Mouse (Mus musculus) cerebellum, postnatal 10 days (tissue): Measurements from ENCODE around the gene Gm17535.
"Not testable (repeated sequence)": the region's sequence is repeated elsewhere in the genome, so short reads cannot be mapped to it uniquely, and the experiment has no call there.

ENCODE experiments used
- DNase-seq, 2 experiments: peaks; one replicate each; pipeline ENCODE4 v3.0.0; 2021; ENCODE audit warnings: mixed read lengths in 2 of 2

The Gm17535 gene

GRCm38 (mm10) chr9:3034299-3034698 is at the start of gene Gm17535:
TSS of gene Gm17535 (plus strand) at chr9:3034599.
- DNase-seq, result not testable (repeated sequence)

GRCm38 (mm10) chr9:3000445-3000972 is 33.9 kb upstream of the Gm17535 start, which contains the start of gene Gm10722:
TSS of gene Gm10722 (plus strand) at chr9:3000922.
- DNase-seq, result peak in 1 of 2 experiments; percentile 29

GRCm38 (mm10) chr9:3001006-3001405 is 33.4 kb upstream of the Gm17535 start:
- DNase-seq, result not testable (repeated sequence)

DNA sequence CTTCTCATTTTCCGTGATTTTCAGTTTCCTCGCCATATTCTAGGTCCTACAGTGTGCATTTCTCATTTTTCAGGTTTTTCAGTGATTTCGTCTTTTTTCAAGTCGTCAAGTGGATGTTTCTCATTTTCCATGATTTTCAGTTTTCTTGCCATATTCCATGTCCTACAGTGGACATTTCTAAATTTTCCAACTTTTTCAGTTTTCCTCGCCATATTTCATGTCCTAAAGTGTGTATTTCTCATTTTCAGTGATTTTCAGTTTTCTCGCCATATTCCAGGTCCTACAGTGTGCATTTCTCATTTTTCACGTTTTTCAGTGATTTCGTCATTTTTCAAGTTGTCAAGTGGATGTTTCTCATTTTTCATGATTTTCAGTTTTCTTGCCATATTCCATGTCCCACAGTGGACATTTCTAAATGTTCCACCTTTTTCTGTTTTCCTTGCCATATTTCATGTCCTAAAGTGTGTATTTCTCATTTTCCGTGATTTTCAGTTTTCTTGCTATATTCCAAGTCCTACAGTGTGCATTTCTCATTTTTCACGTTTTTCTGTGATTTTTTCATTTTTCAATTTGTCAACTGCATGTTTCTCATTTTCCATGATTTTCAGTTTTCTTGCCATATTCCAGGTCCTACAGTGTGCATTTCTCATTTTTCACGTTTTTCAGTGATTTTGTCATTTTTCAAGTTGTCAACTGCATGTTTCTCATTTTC is 32.3 kb upstream of the Gm17535 start:
- DNase-seq, result peak; percentile 91 to 93

GRCm38 (mm10) chr9:3002794-3003396 is 31.5 kb upstream of the Gm17535 start, which contains the start of gene Gm11168:
TSS of gene Gm11168 (plus strand) at chr9:3003346.
- DNase-seq, result peak; percentile 2 to 6

DNA sequence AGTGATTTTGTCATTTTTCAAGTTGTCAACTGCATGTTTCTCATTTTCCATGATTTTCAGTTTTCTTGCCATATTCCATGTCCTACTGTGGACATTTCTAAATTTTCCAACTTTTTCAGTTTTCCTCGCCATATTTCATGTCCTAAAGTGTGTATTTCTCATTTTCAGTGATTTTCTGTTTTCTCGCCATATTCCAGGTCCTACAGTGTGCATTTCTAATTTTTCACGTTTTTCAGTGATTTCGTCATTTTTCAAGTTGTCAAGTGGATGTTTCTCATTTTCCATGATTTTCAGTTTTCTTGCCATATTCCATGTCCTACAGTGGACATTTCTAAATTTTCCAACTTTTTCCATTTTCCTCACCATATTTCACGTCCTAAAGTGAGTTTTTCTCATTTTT is 28.2 kb upstream of the Gm17535 start:
- DNase-seq, result not testable (repeated sequence)

DNA sequence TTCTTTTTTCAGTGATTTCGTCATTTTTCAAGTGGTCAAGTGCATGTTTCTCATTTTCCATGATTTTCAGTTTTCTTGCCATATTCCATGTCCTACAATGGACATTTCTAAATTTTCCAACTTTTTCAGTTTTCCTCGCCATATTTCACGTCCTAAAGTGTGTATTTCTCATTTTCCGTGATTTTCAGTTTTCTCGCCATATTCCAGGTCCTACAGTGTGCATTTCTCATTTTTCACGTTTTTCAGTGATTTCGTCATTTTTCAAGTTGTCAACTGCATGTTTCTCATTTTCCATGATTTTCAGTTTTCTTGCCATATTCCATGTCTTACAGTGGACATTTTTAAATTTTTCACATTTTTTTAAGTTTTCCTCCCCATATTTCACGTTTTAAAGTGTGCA is 27.8 kb upstream of the Gm17535 start:
- not testable (repeated sequence) for DNase-seq

DNA sequence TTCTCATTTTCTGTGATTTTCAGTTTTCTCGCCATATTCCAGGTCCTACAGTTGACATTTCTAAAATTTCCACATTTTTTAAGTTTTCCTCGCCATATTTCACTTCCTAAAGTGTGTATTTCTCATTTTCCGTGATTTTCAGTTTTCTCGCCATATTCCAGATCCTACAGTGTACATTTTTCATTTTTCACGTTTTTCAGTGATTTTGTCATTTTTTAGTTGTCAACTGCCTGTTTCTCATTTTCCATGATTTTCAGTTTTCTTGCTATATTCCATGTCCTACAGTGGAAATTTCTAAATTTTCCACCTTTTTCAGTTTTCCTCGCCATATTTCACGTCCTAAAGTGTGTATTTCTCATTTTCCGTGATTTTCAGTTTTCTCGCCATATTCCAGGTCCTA is 27.1 kb upstream of the Gm17535 start:
- DNase-seq, result not testable (repeated sequence)

GRCm38 (mm10) chr9:3009331-3009730 is 25.1 kb upstream of the Gm17535 start:
- not testable (repeated sequence) for DNase-seq

DNA sequence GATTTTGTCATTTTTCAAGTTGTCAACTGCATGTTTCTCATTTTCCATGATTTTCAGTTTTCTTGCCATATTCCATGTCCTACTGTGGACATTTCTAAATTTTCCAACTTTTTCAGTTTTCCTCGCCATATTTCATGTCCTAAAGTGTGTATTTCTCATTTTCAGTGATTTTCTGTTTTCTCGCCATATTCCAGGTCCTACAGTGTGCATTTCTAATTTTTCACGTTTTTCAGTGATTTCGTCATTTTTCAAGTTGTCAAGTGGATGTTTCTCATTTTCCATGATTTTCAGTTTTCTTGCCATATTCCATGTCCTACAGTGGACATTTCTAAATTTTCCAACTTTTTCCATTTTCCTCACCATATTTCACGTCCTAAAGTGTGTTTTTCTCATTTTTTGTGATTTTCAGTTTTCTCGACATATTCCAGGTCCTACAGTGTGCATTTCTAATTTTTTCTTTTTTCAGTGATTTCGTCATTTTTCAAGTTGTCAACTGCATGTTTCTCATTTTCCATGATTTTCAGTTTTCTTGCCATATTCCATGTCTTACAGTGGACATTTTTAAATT is 22.3 kb upstream of the Gm17535 start:
- DNase-seq, result not testable (repeated sequence)

- not testable (repeated sequence) for DNase-seq
Measured at GRCm38 (mm10) chr9:3012733-3013279, 21.6 kb upstream of the Gm17535 start, which contains the start of gene Gm10721. TSS of gene Gm10721 (plus strand) at chr9:3013140.

- not testable (repeated sequence) for DNase-seq
Measured at GRCm38 (mm10) chr9:3015354-3015753, 19.0 kb upstream of the Gm17535 start, which contains the start of gene Gm10720. TSS of gene Gm10720 (plus strand) at chr9:3015654.

- DNase-seq, result peak; percentile 1 to 3
Measured at GRCm38 (mm10) chr9:3015896-3016295, 18.5 kb upstream of the Gm17535 start.

DNA sequence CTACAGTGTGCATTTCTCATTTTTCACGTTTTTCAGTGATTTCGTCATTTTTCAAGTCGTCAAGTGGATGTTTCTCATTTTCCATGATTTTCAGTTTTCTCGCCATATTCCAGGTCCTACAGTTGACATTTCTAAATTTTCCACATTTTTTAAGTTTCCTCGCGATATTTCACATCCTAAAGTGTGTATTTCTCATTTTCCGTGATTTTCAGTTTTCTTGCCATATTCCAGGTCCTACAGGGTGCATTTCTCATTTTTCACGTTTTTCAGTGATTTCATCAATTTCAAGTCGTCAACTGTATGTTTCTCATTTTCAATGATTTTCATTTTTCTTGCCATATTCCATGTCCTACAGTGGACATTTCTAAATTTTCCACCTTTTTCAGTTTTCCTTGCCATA is 17.3 kb upstream of the Gm17535 start, which contains the start of gene Gm10719:
Gm10719 (plus strand) TSS at position 301 of the 400 bp plus-strand sequence.
- not testable (repeated sequence) for DNase-seq

GRCm38 (mm10) chr9:3018944-3019343 is 15.5 kb upstream of the Gm17535 start:
- peak; percentile 61 to 99 for DNase-seq

DNA sequence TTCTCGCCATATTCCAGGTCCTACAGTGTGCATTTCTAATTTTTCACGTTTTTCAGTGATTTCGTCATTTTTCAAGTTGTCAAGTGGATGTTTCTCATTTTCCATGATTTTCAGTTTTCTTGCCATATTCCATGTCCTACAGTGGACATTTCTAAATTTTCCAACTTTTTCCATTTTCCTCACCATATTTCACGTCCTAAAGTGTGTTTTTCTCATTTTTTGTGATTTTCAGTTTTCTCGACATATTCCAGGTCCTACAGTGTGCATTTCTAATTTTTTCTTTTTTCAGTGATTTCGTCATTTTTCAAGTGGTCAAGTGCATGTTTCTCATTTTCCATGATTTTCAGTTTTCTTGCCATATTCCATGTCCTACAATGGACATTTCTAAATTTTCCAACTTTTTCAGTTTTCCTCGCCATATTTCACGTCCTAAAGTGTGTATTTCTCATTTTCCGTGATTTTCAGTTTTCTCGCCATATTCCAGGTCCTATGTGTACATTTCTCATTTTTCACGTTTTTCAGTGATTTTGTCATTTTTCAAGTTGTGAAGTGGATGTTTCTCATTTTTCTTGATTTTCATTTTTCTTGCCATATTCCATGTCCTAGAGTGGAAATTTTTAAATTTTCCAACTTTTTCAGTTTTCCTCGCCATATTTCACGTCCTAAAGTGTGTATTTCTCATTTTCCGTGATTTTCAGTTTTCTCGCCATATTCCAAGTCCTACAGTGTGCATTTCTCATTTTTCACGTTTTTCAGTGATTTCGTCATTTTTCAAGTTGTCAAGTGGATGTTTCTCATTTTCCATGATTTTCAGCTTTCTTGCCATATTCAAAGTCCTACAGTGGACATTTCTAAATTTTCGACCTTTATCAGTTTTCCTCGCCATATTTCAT is 14.3 kb upstream of the Gm17535 start:
- DNase-seq, result peak; percentile 58 to 66

DNA sequence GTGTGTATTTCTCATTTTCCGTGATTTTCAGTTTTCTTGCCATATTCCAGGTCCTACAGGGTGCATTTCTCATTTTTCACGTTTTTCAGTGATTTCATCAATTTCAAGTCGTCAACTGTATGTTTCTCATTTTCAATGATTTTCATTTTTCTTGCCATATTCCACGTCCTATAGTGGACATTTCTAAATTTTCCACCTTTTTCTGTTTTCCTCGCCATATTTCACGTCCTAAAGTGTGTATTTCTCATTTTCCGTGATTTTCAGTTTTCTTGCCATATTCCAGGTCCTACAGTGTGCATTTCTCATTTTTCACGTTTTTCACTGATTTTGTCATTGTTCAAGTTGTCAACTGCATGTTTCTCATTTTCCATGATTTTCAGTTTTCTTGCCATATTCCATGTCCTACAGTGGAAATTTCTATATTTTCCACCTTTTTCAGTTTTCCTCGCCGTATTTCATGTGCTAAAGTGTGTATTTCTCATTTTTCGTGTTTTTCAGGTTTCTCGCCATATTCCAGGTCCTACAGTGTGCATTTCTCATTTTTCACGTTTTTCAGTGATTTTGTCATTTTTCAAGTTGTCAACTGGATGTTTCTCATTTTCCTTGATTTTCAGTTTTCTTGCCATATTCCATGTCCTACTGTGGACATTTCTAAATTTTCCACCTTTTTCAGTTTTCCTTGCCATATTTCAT is 11.9 kb upstream of the Gm17535 start:
- not testable (repeated sequence) for DNase-seq

DNA sequence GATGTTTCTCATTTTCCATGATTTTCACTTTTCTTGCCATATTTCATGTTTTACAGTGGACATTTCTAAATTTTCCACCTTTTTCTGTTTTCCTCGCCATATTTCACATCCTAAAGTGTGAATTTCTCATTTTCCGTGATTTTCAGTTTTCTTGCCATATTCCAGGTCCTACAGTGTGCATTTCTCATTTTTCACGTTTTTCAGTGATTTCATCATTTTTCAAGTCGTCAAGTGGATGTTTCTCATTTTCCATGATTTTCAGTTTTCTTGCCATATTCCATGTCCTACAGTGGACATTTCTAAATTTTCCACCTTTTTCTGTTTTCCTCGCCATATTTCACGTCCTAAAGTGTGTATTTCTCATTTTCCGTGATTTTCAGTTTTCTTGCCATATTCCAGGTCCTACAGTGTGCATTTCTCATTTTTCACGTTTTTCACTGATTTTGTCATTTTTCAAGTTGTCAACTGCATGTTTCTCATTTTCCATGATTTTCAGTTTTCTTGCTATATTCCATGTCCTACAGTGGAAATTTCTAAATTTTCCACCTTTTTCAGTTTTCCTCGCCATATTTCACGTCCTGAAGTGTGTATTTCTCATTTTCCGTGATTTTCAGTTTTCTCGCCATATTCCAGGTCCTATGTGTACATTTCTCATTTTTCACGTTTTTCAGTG is 11.0 kb upstream of the Gm17535 start, which contains the start of gene Gm10718:
Gm10718 (plus strand) TSS at position 236 of the 673 bp plus-strand sequence.
- peak; percentile 2 to 8 for DNase-seq

DNA sequence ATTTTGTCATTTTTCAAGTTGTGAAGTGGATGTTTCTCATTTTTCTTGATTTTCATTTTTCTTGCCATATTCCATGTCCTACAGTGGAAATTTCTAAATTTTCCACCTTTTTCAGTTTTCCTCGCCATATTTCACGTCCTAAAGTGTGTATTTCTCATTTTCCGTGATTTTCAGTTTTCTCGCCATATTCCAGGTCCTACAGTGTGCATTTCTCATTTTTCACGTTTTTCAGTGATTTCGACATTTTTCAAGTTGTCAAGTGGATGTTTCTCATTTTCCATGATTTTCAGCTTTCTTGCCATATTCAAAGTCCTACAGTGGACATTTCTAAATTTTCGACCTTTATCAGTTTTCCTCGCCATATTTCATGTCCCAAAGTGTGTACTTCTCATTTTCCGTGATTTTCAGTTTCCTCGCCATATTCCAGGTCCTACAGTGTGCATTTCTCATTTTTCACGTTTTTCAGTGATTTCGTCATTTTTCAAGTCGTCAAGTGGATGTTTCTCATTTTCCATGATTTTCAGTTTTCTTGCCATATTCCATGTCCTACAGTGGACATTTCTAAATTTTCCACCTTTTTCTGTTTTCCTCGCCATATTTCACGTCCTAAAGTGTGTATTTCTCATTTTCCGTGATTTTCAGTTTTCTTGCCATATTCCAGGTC is 10.3 kb upstream of the Gm17535 start:
- DNase-seq, result not testable (repeated sequence)
